Mouse (Mus musculus) brain, embryonic 18.5 days (tissue): ENCODE measurements around the gene Mgat3.
A peak's percentile ranks its signal among the peaks of the same experiment; 100 is the strongest.

ENCODE experiments used
- DNase-seq: peaks from one replicate; pipeline ENCODE4 v3.0.0-alpha.2; 2012; ENCODE audit warnings: low read depth, low spot score

Mgat3 gene

GRCm38 (mm10) chr15:80260677-80261076, 87.2 kb downstream of the Mgat3 start:
- DNase-seq, result no peak

- DNase-seq, result no peak
These were observed 87.6 kb downstream of the Mgat3 start for GRCm38 (mm10) chr15:80261100-80261499.

- peak; percentile 79 for DNase-seq
These were observed 90.4 kb downstream of the Mgat3 start, which contains the start of gene Rps19bp1 for GRCm38 (mm10) chr15:80263610-80264575. Rps19bp1 (minus strand) TSS chr15:80264315.
